Mouse (Mus musculus) hindbrain, embryonic 11.5 days (tissue): ENCODE results near the gene Lpcat4. TPM values are rescaled to one million over a fixed set of nuclear protein-coding genes. Genes with fewer than 3 reads are reported as not detected.

Experiments
- ATAC-seq: fragments of 200-750 bp; cut with Nextera tagmentation; 2 replicates; pipeline ENCODE4 v1.8.0; 2017; ENCODE audit warnings: mild to moderate bottlenecking, moderate TSS enrichment, moderate library complexity; ENCODE audit not compliant: low FRiP score
- DNase-seq: peaks from one replicate; pipeline ENCODE4 v3.0.0-alpha.2; 2015; ENCODE audit warnings: low spot score
- H3K27ac ChIP-seq: fragments of 300-500 bp; sonication (generic); 2 replicates; pipeline ENCODE4 v1.5.1; 2014; ENCODE audit warnings: mild to moderate bottlenecking, low read depth, low read length
- H3K27me3 ChIP-seq: fragments of 300-500 bp; sonication (generic); 2 replicates; pipeline ENCODE4 v1.6.1; 2014; ENCODE audit warnings: mild to moderate bottlenecking, low read length, moderate library complexity, mixed read lengths; ENCODE audit not compliant: control insufficient read depth, insufficient read depth
- H3K36me3 ChIP-seq: fragments of 300-500 bp; sonication (generic); 2 replicates; pipeline ENCODE4 v1.6.1; 2014; ENCODE audit warnings: mild to moderate bottlenecking, low read length, moderate library complexity, mixed read lengths; ENCODE audit not compliant: control insufficient read depth, insufficient read depth
- H3K4me1 ChIP-seq: fragments of 300-500 bp; sonication (generic); replicated peaks from 2 replicates; pipeline ENCODE4 v1.6.1; 2014; ENCODE audit warnings: low read length, mixed read lengths; ENCODE audit not compliant: control insufficient read depth, insufficient read depth
- H3K4me2 ChIP-seq: fragments of 300-500 bp; sonication (generic); replicated peaks from 2 replicates; pipeline ENCODE4 v1.6.1; 2014; ENCODE audit warnings: mild to moderate bottlenecking, low read depth, low read length
- H3K4me3 ChIP-seq: fragments of 300-500 bp; sonication (generic); 2 replicates; pipeline ENCODE4 v1.5.1; 2014; ENCODE audit warnings: low read depth, low read length
- H3K9ac ChIP-seq: fragments of 300-500 bp; sonication (generic); 2 replicates; pipeline ENCODE4 v1.6.1; 2014; ENCODE audit warnings: low read depth, low read length
- H3K9me3 ChIP-seq: fragments of 300-500 bp; sonication (generic); 2 replicates; pipeline ENCODE4 v1.6.1; 2016; ENCODE audit warnings: low read length; ENCODE audit not compliant: control insufficient read depth
- WGBS: fragments of 180-500 bp; shearing (Covaris S2); extraction: QIAGEN DNeasy Blood & Tissue Kit; methylation state at CpG from one replicate; pipeline ENCODE4 v1.1.7; 2014; 5-methylcytosine and 5-hydroxymethylcytosine counted together
- polyA plus RNA-seq: library from polyadenylated mRNA; unstranded; fragments of >200 nt; fragmentation: Nextera tagmentation; extraction: Ambion mirVana; gene quantifications from 2 replicates; pipeline ENCODE4 v1.2.1, GENCODE M21; 2014

Lpcat4 gene
- polyA plus RNA-seq, 1 experiment from 2014 or later = 10.1 TPM

- H3K27me3 ChIP-seq = no peaks in the 10 kb centered on the region
- 77% methylated on average over 4 of the region's 4 CpGs for WGBS
- no peak overlapping the region for H3K27ac ChIP-seq
- ATAC-seq (no peak), DNase-seq (no peak)
- no peaks in the 10 kb centered on the region for H3K36me3 ChIP-seq
- no peaks in the 10 kb centered on the region for H3K9me3 ChIP-seq
- H3K4me3 ChIP-seq = no peak overlapping the region
- H3K4me2 ChIP-seq = no peak overlapping the region
- H3K9ac ChIP-seq = no peak overlapping the region
- H3K4me1 ChIP-seq = no peaks in the 10 kb centered on the region
These were observed 14.9 kb upstream of the Lpcat4 start for GRCm38 (mm10) chr2:112224356-112224755.

DNA sequence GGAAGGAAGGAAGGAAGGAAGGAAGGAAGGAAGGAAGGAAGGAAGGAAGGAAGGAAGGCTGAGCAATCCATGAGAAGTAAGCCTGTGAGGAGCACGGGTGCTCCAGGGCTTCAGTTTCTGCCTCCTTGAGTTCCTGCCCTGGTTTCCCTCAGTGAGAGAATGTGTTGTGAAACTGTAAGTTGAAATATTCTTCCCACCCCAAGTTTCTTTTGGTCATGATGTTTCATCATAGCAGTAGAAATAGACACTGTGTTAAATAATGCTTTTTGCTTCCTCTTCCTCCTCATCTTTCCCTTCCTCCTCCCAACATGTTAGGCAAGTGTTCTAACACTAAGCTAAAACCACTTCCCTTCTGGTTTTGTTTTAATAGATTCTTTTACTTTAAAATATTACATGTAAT lies 6.6 kb upstream of the Lpcat4 start:
- H3K4me1 ChIP-seq = no peaks in the 10 kb centered on the region
- H3K27me3 ChIP-seq = no peaks in the 10 kb centered on the region
- DNase-seq (no peak), ATAC-seq (no peak)
- no peaks in the 10 kb centered on the region for H3K9me3 ChIP-seq
- no peaks in the 10 kb centered on the region for H3K36me3 ChIP-seq
- H3K4me2 ChIP-seq = no peak overlapping the region
- no peak overlapping the region for H3K27ac ChIP-seq
- H3K9ac ChIP-seq = no peak overlapping the region
- 90% methylated on average over 1 of the region's 1 CpGs for WGBS
- no peak overlapping the region for H3K4me3 ChIP-seq

GRCm38 (mm10) chr2:112236620-112237019 lies 2.6 kb upstream of the Lpcat4 start:
- no peak for DNase-seq
- Histone ChIP-seq H3K27me3 (no peaks in the 10 kb centered on the region), H3K9ac (no peak overlapping the region), H3K4me2 (no peak overlapping the region), H3K9me3 (no peaks in the 10 kb centered on the region), H3K4me1 (no peaks in the 10 kb centered on the region), H3K27ac (no peak overlapping the region), H3K36me3 (no peaks in the 10 kb centered on the region), H3K4me3 (no peak overlapping the region)
- no peak for ATAC-seq
- 96% methylated on average over 2 of the region's 2 CpGs for WGBS

DNA sequence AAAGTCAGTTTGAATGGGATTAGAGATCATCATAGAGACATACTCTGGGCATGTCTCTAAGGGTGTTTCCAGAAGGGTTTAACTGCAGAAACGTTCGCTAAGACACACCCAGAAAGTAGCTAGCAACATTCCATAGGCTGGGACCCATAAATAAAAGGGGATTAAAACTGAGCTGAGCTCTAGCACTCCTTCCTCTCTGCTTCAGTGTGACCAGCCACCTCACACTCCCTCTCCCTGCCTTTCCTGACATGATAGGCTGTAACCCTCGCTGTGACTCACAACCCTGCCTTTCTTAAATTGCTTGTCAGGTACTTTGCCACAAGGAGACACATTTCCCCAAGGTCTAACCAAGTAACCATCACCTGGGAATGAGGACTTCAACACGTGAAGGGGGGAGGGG lies 1.3 kb upstream of the Lpcat4 start:
- ATAC-seq = no peak

GRCm38 (mm10) chr2:112239935-112240721 lies 860 bp downstream of the Lpcat4 start:
- peak overlapping the region; percentile 66 for H3K4me3 ChIP-seq
- ATAC-seq (peak; percentile 71), DNase-seq (peak; percentile 59)
- H3K9me3 ChIP-seq = no peaks in the 10 kb centered on the region
- under 1% methylated on average over 21 of the region's 28 CpGs for WGBS
- peak overlapping the region; percentile 73 for H3K9ac ChIP-seq
- peak overlapping the region; percentile 96 for H3K27ac ChIP-seq
- no peaks in the 10 kb centered on the region for H3K4me1 ChIP-seq
- H3K4me2 ChIP-seq = peak overlapping the region; percentile 93
- no peaks in the 10 kb centered on the region for H3K36me3 ChIP-seq
- H3K27me3 ChIP-seq = no peaks in the 10 kb centered on the region

More for the DNA sequence above, 1.3 kb upstream of the Lpcat4 start:
- Histone ChIP-seq H3K4me1 (no peaks in the 10 kb centered on the region), H3K36me3 (no peaks in the 10 kb centered on the region), H3K4me3 (no peak overlapping the region), H3K27me3 (no peaks in the 10 kb centered on the region), H3K9ac (no peak overlapping the region), H3K27ac (no peak overlapping the region), H3K9me3 (no peaks in the 10 kb centered on the region), H3K4me2 (no peak overlapping the region)
- peak; percentile 4 for DNase-seq
- WGBS = 8% methylated on average over 4 of the region's 4 CpGs

GRCm38 (mm10) chr2:112241787-112242186 lies 2.5 kb downstream of the Lpcat4 start:
- ATAC-seq = no peak
- H3K4me1 ChIP-seq = no peaks in the 10 kb centered on the region
- H3K27ac ChIP-seq = no peak overlapping the region
- no peaks in the 10 kb centered on the region for H3K9me3 ChIP-seq
- no peak overlapping the region for H3K9ac ChIP-seq
- H3K36me3 ChIP-seq = no peaks in the 10 kb centered on the region
- WGBS = 82% methylated on average over 14 of the region's 14 CpGs
- no peak overlapping the region for H3K4me3 ChIP-seq
- H3K27me3 ChIP-seq = no peaks in the 10 kb centered on the region
- H3K4me2 ChIP-seq = no peak overlapping the region
- no peak for DNase-seq

- no peak for DNase-seq
- Histone ChIP-seq H3K9ac (no peak overlapping the region), H3K9me3 (no peaks in the 10 kb centered on the region), H3K36me3 (no peaks in the 10 kb centered on the region), H3K4me1 (no peaks in the 10 kb centered on the region), H3K4me2 (no peak overlapping the region), H3K27me3 (no peaks in the 10 kb centered on the region), H3K27ac (no peak overlapping the region), H3K4me3 (no peak overlapping the region)
- ATAC-seq = no peak
- 85% methylated on average over 5 of the region's 5 CpGs for WGBS
These were observed 6.0 kb downstream of the Lpcat4 start for GRCm38 (mm10) chr2:112245307-112245706.

DNA sequence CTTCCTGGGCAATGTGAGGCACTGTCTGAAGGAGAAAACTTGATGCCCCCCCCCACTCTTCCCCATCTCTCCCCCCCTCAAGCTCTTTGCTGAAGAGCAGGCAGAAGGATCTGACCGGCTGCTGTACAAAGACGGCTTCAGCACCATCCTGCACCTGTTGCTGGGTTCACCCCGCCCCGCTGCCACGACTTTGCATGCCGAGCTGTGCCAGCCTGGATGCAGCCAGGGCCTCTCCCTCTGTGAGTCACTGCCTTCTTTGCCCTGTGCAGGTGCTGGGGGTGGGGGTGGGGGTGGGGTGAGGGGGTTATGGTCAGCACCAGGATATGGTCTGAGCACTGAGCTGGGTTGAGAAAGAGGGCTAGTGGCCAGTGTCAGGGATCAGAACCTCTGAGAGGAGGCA lies 6.9 kb downstream of the Lpcat4 start:
- no peaks in the 10 kb centered on the region for H3K36me3 ChIP-seq
- WGBS = 89% methylated on average over 6 of the region's 6 CpGs
- ATAC-seq = no peak; the same call in 1 of the 2 replicates

DNA sequence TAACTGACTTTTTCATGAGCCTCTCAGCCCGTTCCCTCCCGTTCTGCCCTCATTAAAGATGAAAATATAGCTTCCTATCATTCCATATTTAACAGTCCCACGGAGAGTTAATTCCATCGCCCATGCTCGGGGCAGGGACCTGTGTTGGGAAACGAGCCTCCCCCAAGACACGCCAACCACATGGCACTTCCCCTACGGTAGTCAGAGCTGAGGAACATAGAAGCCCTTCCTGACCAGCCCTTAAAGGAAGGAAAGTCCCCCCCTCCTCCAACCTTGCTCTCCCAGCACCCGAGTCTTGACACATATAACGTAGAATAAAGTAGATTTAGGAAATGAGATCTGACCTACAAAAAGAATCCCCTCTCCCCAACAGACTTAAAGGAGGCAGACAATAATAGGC lies 8.1 kb downstream of the Lpcat4 start:
- H3K27ac ChIP-seq = no peak overlapping the region
- H3K4me1 ChIP-seq = no peaks in the 10 kb centered on the region
- DNase-seq (no peak), ATAC-seq (no peak)
- no peak overlapping the region for H3K9ac ChIP-seq
- no peaks in the 10 kb centered on the region for H3K36me3 ChIP-seq
- no peaks in the 10 kb centered on the region for H3K27me3 ChIP-seq
- no peak overlapping the region for H3K4me3 ChIP-seq
- no peaks in the 10 kb centered on the region for H3K9me3 ChIP-seq
- H3K4me2 ChIP-seq = no peak overlapping the region
- WGBS = 93% methylated on average over 10 of the region's 10 CpGs

More for the DNA sequence above, 6.9 kb downstream of the Lpcat4 start:
- Histone ChIP-seq H3K9me3 (no peaks in the 10 kb centered on the region), H3K27ac (no peak overlapping the region), H3K27me3 (no peaks in the 10 kb centered on the region), H3K4me2 (no peak overlapping the region), H3K9ac (no peak overlapping the region), H3K4me3 (no peak overlapping the region), H3K4me1 (no peaks in the 10 kb centered on the region)
- no peak for DNase-seq
